Mouse (Mus musculus) forebrain, embryonic 12.5 days (tissue): ENCODE measurements around the gene H2-DMb1. TPM values are rescaled to one million over a fixed set of nuclear protein-coding genes. Genes with fewer than 3 reads are reported as not detected.

Experiments
- ATAC-seq: fragments of 200-750 bp; cut with Nextera tagmentation; 2 replicates; pipeline ENCODE4 v1.8.0; 2017; ENCODE audit warnings: moderate TSS enrichment; ENCODE audit not compliant: low FRiP score
- H3K27ac ChIP-seq: fragments of 300-500 bp; sonication (generic); 2 replicates; pipeline ENCODE4 v1.5.1; 2016; ENCODE audit warnings: mild to moderate bottlenecking
- H3K27me3 ChIP-seq: fragments of 300-500 bp; sonication (generic); 2 replicates; pipeline ENCODE4 v1.6.1; 2016; ENCODE audit warnings: mild to moderate bottlenecking
- H3K36me3 ChIP-seq: fragments of 300-500 bp; sonication (generic); replicated peaks from 2 replicates; pipeline ENCODE4 v1.6.1; 2016; ENCODE audit warnings: mild to moderate bottlenecking
- H3K4me1 ChIP-seq: fragments of 300-500 bp; sonication (generic); 2 replicates; pipeline ENCODE4 v1.6.1; 2016
- H3K4me2 ChIP-seq: fragments of 300-500 bp; sonication (generic); 2 replicates; pipeline ENCODE4 v1.6.1; 2016; ENCODE audit warnings: mild to moderate bottlenecking, moderate library complexity
- H3K4me3 ChIP-seq: fragments of 300-500 bp; sonication (generic); replicated peaks from 2 replicates; pipeline ENCODE4 v1.5.1; 2016; ENCODE audit warnings: mild to moderate bottlenecking
- H3K9ac ChIP-seq: fragments of 300-500 bp; sonication (generic); 2 replicates; pipeline ENCODE4 v1.6.1; 2016; ENCODE audit warnings: mild to moderate bottlenecking
- H3K9me3 ChIP-seq: fragments of 300-500 bp; sonication (generic); 2 replicates; pipeline ENCODE4 v1.6.1; 2016
- WGBS: fragments of 180-500 bp; shearing (Covaris S2); methylation state at CpG from one replicate; pipeline ENCODE4 v1.1.7; 2016; 5-methylcytosine and 5-hydroxymethylcytosine counted together
- polyA plus RNA-seq: library from polyadenylated mRNA; unstranded; fragments of >200 nt; fragmentation: Nextera tagmentation; extraction: Ambion mirVana; gene quantifications from 2 replicates; pipeline ENCODE4 v1.2.1, GENCODE M21; 2016

Gene H2-DMb1
- polyA plus RNA-seq, 1 experiment from 2014 or later, result 0.38 TPM

DNA sequence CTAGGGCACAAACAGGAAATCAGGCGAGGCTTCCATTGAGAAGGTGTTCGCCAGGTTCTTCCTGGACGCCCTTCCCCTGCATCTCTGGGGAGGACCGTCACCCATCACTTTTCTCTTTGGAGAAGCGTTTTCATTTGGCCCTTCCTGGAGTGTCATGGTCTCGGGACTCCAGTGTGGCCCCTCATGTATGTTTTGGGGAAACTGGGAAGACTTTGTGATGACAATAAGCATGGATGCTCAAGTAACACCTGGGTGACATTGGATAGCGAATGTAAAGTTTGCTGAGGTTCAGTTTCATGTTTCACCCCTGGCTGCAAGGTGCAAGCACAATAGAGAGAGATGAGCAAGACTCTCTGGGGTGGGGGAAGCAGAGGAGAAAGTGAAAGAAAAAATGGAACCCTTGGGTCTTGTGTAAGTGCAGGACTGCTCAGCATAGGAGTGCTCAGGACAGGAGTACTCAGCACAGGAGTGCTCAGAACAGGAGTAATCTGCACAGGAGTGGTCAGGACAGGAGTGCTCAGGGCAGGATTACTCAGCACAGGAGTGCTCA, 48.7 kb downstream of the H2-DMb1 start:
- WGBS, result 67% methylated on average over 7 of the region's 7 CpGs
- H3K27me3 ChIP-seq, result peaks cover 87% of the 10 kb centered on the region

DNA sequence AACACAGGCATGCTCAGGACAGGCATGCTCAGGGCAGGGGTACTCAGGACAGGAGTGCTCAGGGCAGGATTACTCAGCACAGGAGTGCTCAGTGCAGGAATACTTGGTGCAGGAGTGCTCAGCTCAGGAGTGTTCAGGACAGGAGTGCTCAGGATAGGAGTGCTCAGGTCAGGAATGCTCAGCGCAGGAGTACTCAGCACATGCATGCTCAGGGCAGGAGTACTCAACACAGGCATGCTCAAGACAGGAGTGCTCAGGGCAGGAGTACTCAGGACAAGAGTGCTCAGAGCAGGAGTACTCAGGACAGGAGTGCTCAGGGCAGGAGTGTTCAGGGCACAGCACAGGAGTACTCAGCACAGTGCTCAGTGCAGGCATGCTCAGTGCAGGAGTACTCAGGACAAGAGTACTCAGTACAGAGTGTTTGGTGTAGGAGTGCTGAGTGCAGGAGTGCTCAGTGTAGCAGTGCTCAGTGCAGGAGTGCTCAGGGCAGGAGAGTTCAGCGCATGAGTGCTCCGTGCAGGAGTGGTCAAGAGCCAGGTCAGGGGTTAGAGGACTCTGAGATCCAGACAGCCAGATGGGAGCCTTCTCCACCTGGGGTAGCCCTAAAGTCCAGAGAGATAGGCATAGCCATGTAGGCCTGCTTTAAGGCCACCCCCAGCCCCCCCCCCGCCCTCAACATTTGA, 50.0 kb downstream of the H2-DMb1 start:
- Histone ChIP-seq H3K4me1 (peaks cover 10% of the 10 kb centered on the region), H3K4me3 (no peak overlapping the region), H3K9me3 (no peaks in the 10 kb centered on the region), H3K36me3 (no peaks in the 10 kb centered on the region), H3K27ac (no peak overlapping the region), H3K4me2 (no peak overlapping the region), H3K27me3 (peaks cover 83% of the 10 kb centered on the region), H3K9ac (no peak overlapping the region)
- no peak for ATAC-seq
- 68% methylated on average over 4 of the region's 4 CpGs for WGBS

More for the DNA sequence above, 48.7 kb downstream of the H2-DMb1 start:
- no peaks in the 10 kb centered on the region for H3K36me3 ChIP-seq
- H3K9ac ChIP-seq, result no peak overlapping the region
- no peak overlapping the region for H3K27ac ChIP-seq
- H3K4me3 ChIP-seq, result no peak overlapping the region
- H3K4me2 ChIP-seq, result no peak overlapping the region
- no peak for ATAC-seq
- no peaks in the 10 kb centered on the region for H3K9me3 ChIP-seq
- H3K4me1 ChIP-seq, result peaks cover 21% of the 10 kb centered on the region

DNA sequence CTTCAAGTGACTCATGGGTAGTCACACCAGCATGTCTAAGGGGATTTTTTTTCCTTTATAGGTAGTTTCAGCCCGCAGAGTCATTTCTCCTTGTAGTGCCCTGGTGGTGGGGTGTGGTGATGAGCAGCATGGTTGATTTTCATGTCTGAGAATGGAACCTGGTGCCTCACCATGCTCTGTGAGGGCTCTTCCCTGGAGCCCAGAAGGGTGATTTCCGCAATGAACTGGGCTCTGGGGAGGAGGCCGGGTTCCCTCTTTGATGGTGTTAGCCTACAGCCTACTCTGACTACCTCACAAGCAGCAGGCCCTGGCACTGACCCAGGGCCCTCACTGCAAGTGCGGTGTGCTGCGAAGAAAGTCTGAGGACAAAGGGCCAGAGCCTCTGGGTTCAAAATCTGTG, 50.6 kb downstream of the H2-DMb1 start, which contains the start of gene Tap2:
TSS of gene Tap2 (plus strand) at position 84 of the 400 bp plus-strand sequence.
- Histone ChIP-seq H3K27me3 (peaks cover 80% of the 10 kb centered on the region), H3K4me3 (peak within 1 kb of the TSS; percentile 64), H3K4me1 (peaks cover 5% of the 10 kb centered on the region; the same call in 1 of the 2 replicates), H3K36me3 (no peaks in the 10 kb centered on the region), H3K9ac (peak within 1 kb of the TSS; percentile 62), H3K27ac (no peak within 1 kb of the TSS), H3K4me2 (peak within 1 kb of the TSS; percentile 92), H3K9me3 (no peaks in the 10 kb centered on the region)
- WGBS, result 57% methylated on average over 5 of the region's 5 CpGs
- ATAC-seq, result no peak

DNA sequence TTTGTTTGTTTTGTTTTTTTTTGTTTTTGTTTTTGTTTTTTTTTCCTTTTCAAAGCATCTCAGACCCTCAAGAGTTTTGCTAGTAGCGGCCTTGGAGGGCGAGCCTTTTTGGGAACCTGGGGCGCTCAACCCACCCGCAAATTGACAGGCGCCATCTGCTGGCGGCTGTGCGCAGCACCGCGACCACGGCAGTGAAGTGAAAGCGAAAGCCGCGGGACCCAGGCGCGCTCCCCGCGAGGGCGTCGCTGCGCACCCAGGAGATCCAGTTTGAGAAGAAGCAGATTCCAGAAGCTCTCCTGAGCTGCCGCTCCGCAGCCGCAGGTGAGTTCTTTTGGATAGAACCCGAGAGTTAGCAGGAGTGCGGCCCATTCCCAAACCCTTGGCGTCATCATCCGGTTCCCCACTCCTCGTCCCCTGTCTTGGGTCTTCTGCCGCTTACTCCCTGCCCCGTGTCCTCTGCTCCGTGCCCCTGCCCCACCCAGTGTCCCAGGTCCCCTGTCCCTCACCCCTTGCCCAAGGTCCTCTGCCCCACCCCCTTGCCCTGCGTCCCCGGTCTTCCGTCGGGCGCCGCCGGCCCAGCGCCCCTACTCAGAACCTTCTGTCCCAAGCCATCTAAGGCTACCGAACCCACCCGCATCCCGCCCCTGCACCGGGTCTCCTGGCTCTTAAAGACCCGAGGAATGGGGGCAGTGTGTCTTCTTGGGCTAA, 51.6 kb downstream of the H2-DMb1 start:
- WGBS, result 1% methylated on average over 44 of the region's 44 CpGs
- Histone ChIP-seq H3K4me2 (peak overlapping the region; percentile 92), H3K36me3 (no peaks in the 10 kb centered on the region), H3K9me3 (no peaks in the 10 kb centered on the region), H3K4me1 (peaks cover 5% of the 10 kb centered on the region; the same call in 1 of the 2 replicates), H3K9ac (peak overlapping the region; percentile 62), H3K4me3 (peak overlapping the region; percentile 64), H3K27ac (no peak overlapping the region), H3K27me3 (peaks cover 79% of the 10 kb centered on the region)
- ATAC-seq, result peak; percentile 46; the same call in 1 of the 2 replicates

DNA sequence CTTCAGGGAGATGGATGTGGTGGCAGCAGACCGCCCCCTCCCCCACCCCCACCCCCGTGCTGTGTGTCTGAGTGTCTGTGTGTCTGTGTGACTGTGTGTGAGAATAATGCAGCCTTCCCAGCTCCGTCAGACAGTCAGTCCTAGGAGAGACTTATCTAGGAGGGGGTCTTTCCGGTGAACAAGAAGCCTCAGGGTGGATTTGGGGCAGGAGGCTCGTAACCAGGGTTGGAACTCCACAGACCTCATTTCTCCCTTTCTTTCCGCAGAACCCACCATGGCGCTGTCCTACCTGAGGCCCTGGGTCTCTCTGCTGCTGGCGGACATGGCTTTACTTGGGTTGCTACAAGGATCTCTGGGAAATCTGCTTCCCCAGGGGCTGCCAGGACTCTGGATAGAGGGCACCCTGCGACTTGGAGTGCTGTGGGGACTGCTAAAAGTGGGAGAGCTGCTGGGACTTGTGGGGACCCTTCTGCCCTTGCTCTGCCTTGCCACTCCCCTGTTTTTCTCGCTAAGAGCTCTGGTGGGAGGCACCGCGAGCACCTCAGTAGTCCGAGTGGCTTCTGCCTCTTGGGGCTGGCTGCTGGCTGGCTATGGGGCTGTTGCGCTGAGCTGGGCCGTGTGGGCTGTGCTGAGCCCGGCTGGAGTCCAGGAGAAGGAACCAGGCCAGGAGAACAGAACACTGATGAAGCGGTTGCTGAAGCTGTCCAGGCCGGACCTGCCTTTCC, 52.3 kb downstream of the H2-DMb1 start:
- no peaks in the 10 kb centered on the region for H3K36me3 ChIP-seq
- H3K27ac ChIP-seq, result no peak overlapping the region
- 13% methylated on average over 18 of the region's 18 CpGs for WGBS
- H3K4me3 ChIP-seq, result peak overlapping the region; percentile 64
- peaks cover 80% of the 10 kb centered on the region for H3K27me3 ChIP-seq
- ATAC-seq, result no peak
- H3K4me1 ChIP-seq, result peaks cover 5% of the 10 kb centered on the region; the same call in 1 of the 2 replicates
- peak overlapping the region; percentile 62 for H3K9ac ChIP-seq
- no peaks in the 10 kb centered on the region for H3K9me3 ChIP-seq
- peak overlapping the region; percentile 92 for H3K4me2 ChIP-seq

DNA sequence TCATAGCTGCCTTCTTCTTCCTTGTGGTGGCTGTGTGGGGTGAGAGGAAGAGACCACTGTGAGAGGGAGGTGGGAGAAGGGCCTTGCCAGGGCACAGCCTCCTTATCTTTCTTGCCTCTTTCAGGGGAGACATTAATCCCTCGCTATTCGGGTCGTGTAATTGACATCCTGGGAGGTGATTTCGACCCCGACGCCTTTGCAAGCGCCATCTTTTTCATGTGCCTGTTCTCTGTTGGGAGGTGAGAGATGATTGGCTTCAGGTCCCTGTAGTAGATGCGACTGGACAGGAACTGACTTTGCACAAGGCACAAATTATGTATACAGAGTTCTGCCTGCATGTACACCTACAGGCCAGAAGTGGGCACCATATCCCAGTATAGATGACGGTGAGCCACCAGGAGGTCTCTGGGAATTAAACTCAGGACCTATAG, 52.9 kb downstream of the H2-DMb1 start:
- Histone ChIP-seq H3K27ac (no peak overlapping the region), H3K4me1 (peaks cover 5% of the 10 kb centered on the region; the same call in 1 of the 2 replicates), H3K4me2 (no peak overlapping the region), H3K9me3 (no peaks in the 10 kb centered on the region), H3K4me3 (no peak overlapping the region), H3K9ac (no peak overlapping the region), H3K36me3 (no peaks in the 10 kb centered on the region), H3K27me3 (peaks cover 80% of the 10 kb centered on the region)
- 15% methylated on average over 9 of the region's 9 CpGs for WGBS
- ATAC-seq, result no peak

DNA sequence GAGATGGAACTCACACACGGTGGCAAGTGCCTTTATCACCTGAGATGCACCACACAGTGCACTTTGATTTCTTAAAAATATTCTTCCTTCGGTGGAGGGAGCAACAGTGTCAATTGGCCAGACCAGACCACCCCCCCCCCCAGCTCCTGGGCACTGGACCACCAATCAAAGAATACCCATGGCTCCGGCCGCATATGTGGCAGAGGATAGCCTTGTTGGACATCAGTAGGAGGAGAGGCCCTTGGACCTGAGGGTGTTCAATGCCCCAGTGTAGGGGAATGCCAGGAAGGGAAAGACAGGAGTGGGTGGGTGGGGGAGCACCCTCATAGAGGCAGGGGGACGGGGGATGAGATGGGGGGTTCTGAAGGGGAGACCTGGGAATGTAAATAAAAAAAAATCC, 53.9 kb downstream of the H2-DMb1 start:
- no peaks in the 10 kb centered on the region for H3K9me3 ChIP-seq
- no peak overlapping the region for H3K27ac ChIP-seq
- 87% methylated on average over 5 of the region's 5 CpGs for WGBS
- H3K4me3 ChIP-seq, result no peak overlapping the region
- H3K27me3 ChIP-seq, result peaks cover 80% of the 10 kb centered on the region
- no peak overlapping the region for H3K9ac ChIP-seq
- no peak overlapping the region for H3K4me2 ChIP-seq
- ATAC-seq, result no peak
- H3K4me1 ChIP-seq, result peaks cover 6% of the 10 kb centered on the region; the same call in 1 of the 2 replicates
- no peaks in the 10 kb centered on the region for H3K36me3 ChIP-seq

DNA sequence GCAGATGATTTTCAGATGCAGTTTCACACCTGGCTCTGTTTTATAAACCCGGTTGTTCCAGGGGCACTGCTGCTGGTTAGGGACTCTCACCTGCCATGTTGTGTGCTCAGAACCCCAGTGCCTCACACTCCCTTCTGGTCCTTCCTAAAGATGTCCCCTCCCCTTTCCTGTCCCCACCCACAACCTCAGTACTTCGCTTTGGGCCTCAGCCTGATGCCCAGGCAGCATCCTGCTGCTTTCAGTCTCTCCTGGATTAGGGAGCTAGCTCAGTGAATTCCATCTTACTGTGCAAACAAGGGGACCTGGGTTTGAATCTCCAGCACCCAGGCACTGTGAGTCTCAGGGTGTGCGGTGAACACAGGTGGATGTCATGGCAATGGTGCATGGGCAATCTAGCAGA, 54.6 kb downstream of the H2-DMb1 start:
- Histone ChIP-seq H3K27me3 (peaks cover 85% of the 10 kb centered on the region), H3K9ac (no peak overlapping the region), H3K4me2 (no peak overlapping the region), H3K4me3 (no peak overlapping the region), H3K9me3 (no peaks in the 10 kb centered on the region), H3K36me3 (no peaks in the 10 kb centered on the region), H3K4me1 (peaks cover 7% of the 10 kb centered on the region; the same call in 1 of the 2 replicates), H3K27ac (no peak overlapping the region)
- no peak for ATAC-seq
- 69% methylated on average over 3 of the region's 3 CpGs for WGBS

DNA sequence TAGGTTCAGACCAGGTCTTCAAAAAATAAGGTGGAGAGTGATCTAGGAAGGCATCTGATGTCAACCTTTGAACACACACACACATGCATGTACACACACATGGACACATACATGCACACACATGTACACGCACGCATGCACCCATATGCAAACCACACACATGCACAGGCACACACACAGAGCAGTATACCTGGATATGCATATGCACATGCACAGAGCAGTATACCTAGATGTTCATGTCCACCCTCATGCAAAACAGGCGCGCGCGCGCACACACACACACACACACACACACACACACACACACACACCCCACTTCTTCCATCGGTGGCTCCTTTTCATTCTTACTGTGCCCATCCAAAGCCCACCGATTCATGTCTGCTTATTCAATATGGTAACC, 55.0 kb downstream of the H2-DMb1 start:
- Histone ChIP-seq H3K9ac (no peak overlapping the region), H3K27ac (no peak overlapping the region), H3K36me3 (no peaks in the 10 kb centered on the region), H3K9me3 (no peaks in the 10 kb centered on the region), H3K4me3 (no peak overlapping the region), H3K27me3 (peaks cover 87% of the 10 kb centered on the region), H3K4me2 (no peak overlapping the region), H3K4me1 (peaks cover 7% of the 10 kb centered on the region; the same call in 1 of the 2 replicates)
- WGBS, result over 99% methylated on average over 9 of the region's 9 CpGs
- ATAC-seq, result no peak

DNA sequence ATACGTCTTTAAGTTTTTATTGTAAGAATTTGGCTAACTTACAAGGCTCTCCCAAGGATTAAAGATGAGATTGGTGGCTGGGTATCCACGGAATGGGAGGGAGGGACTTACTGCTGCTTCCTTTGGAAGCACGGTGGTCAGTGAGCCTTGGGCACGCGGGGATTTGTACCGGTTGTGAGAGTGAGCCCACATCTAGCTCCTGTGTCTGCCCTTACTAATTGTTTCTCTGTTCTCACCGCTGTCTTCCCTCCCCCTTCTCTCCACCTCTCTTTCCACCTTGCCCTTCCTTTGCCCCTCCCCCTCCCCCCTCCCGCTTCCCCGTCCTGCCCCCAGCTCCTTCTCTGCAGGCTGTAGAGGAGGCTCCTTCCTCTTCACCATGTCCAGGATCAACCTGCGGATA, 55.5 kb downstream of the H2-DMb1 start:
- no peak overlapping the region for H3K27ac ChIP-seq
- H3K36me3 ChIP-seq, result no peaks in the 10 kb centered on the region
- no peak overlapping the region for H3K4me3 ChIP-seq
- no peak overlapping the region for H3K4me2 ChIP-seq
- 24% methylated on average over 10 of the region's 10 CpGs for WGBS
- H3K4me1 ChIP-seq, result peaks cover 7% of the 10 kb centered on the region; the same call in 1 of the 2 replicates
- ATAC-seq, result no peak
- H3K9ac ChIP-seq, result no peak overlapping the region
- H3K27me3 ChIP-seq, result peaks cover 87% of the 10 kb centered on the region
- no peaks in the 10 kb centered on the region for H3K9me3 ChIP-seq

DNA sequence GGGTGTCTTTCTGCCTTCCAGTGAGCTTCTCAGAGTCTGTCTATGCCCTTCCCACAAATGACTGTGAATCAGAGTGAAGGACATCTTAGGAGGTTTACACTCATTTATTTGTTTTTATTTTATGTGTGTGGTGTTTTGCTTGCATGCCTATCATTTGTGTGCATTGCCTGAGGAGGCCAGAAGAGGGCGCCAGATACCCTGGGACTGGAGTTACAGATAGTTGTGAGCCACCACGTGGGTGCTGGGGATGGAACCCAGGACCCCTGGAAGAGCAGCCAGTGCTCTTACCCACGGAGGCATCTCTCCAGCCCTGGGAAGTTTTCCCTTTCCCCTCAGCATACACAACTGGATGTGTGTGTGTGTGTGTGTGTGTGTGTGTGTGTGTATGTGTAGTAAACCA, 56.8 kb downstream of the H2-DMb1 start:
- no peak for ATAC-seq
- Histone ChIP-seq H3K36me3 (no peaks in the 10 kb centered on the region), H3K9ac (no peak overlapping the region), H3K27me3 (peaks cover 92% of the 10 kb centered on the region), H3K4me3 (no peak overlapping the region), H3K27ac (no peak overlapping the region), H3K9me3 (no peaks in the 10 kb centered on the region), H3K4me1 (peaks cover 6% of the 10 kb centered on the region; the same call in 1 of the 2 replicates), H3K4me2 (no peak overlapping the region)
- 39% methylated on average over 3 of the region's 3 CpGs for WGBS
